8 mouse cellular contexts compared by ENCODE assay signal in the genomic region with DNA sequence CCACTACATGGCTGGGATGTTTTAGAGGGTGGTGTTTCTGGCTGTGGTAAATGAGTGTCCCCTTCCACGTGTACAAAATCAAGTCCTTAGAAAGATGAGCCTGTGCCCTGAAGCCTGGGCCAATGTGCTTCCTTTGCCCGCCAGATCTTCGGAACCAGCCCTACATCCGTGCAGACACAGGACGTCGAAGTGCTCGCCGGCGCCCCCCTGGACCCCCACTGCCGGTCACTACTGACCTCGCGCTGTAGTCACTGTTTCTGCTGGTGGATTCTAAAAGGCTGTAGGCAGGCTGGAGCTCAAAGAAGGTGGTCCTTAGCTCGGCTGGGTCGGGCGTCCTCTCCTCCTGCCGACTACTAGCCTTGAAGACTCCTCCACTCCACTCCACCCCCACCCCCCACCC. TPM values are rescaled to one million over a fixed set of nuclear protein-coding genes. Genes with fewer than 3 reads are reported as not detected.
DNase-seq lines count a peak whose midpoint lies in the region; ATAC-seq lines count a peak whose summit lies in the region.

No protein-coding gene starts in this region.

- no peaks in the 10 kb centered on the region for H3K36me3 ChIP-seq in liver, embryonic 11.5 days (ENCODE audit: control insufficient read depth, insufficient read depth, low read length)
- H3K36me3 ChIP-seq in liver, embryonic 12.5 days: no peaks in the 10 kb centered on the region
- H3K36me3 ChIP-seq in hindbrain, embryonic 15.5 days: 0 out of 2 replicates have a peak, but pooled peaks cover 2% of the 10 kb centered on the region
- 0 out of 2 replicates have a peak, but pooled peaks cover 5% of the 10 kb centered on the region for H3K36me3 ChIP-seq in neural tube, embryonic 13.5 days

- peaks cover 5% of the 10 kb centered on the region; the same call in 1 of the 2 replicates for H3K4me1 ChIP-seq in liver, embryonic 11.5 days (replicated peaks; ENCODE audit: control insufficient read depth, insufficient read depth, low read length)
- no peaks in the 10 kb centered on the region for H3K4me1 ChIP-seq in liver, embryonic 12.5 days
- H3K4me1 ChIP-seq in hindbrain, embryonic 15.5 days (replicated peaks): peaks cover 29% of the 10 kb centered on the region
- H3K4me1 ChIP-seq in neural tube, embryonic 13.5 days (replicated peaks): peaks cover 30% of the 10 kb centered on the region

- 36% methylated on average over 16 of the region's 16 CpGs for WGBS in liver, embryonic 11.5 days
- 55% methylated on average over 16 of the region's 16 CpGs for WGBS in liver, embryonic 12.5 days (ENCODE audit: insufficient replicate concordance)
- 8% methylated on average over 16 of the region's 16 CpGs for WGBS in hindbrain, embryonic 15.5 days
- 2% methylated on average over 16 of the region's 16 CpGs for WGBS in neural tube, embryonic 13.5 days

- no peak for ATAC-seq in liver, embryonic 11.5 days (replicated peaks; ENCODE audit: low FRiP score)
- no peak for ATAC-seq in liver, embryonic 12.5 days
- no peak for ATAC-seq in hindbrain, embryonic 15.5 days (ENCODE audit: low FRiP score, low read depth)
- ATAC-seq in neural tube, embryonic 13.5 days (ENCODE audit: low read depth): no peak

- peak; percentile 43 for DNase-seq in cerebellum, adult 11 months
- no peak for DNase-seq in cerebellum, adult 8-10 months
- DNase-seq in liver, embryonic 11.5 days (ENCODE audit: low spot score): no peak
- DNase-seq in frontal cortex, adult 2 months (ENCODE audit: extremely low spot score in 1 of 2, low spot score in 1 of 2): no peak
- DNase-seq in left cerebral cortex, adult 11 months (ENCODE audit: low spot score): no peak

- H3K9me3 ChIP-seq in liver, embryonic 11.5 days (ENCODE audit: control insufficient read depth, low read length): no peaks in the 10 kb centered on the region
- no peaks in the 10 kb centered on the region for H3K9me3 ChIP-seq in liver, embryonic 12.5 days (replicated peaks)
- H3K9me3 ChIP-seq in hindbrain, embryonic 15.5 days: no peaks in the 10 kb centered on the region
- H3K9me3 ChIP-seq in neural tube, embryonic 13.5 days: no peaks in the 10 kb centered on the region

- H3K4me3 ChIP-seq in liver, embryonic 11.5 days (ENCODE audit: low read depth, low read length): no peak overlapping the region
- H3K4me3 ChIP-seq in liver, embryonic 12.5 days: no peak overlapping the region
- peak overlapping the region; percentile 54 for H3K4me3 ChIP-seq in hindbrain, embryonic 15.5 days
- peak overlapping the region; percentile 47; the same call in 1 of the 2 replicates for H3K4me3 ChIP-seq in neural tube, embryonic 13.5 days

- peak overlapping the region; percentile 64; the same call in 1 of the 2 replicates for H3K4me2 ChIP-seq in liver, embryonic 11.5 days
- H3K4me2 ChIP-seq in liver, embryonic 12.5 days: no peak overlapping the region; the same call in 1 of the 2 replicates
- peak overlapping the region; percentile 99 for H3K4me2 ChIP-seq in hindbrain, embryonic 15.5 days
- peak overlapping the region; percentile 78 for H3K4me2 ChIP-seq in neural tube, embryonic 13.5 days

- H3K27me3 ChIP-seq in liver, embryonic 11.5 days (replicated peaks; ENCODE audit: control insufficient read depth, insufficient read depth, low read length): peaks cover 71% of the 10 kb centered on the region
- H3K27me3 ChIP-seq in liver, embryonic 12.5 days (replicated peaks): peaks cover 86% of the 10 kb centered on the region
- H3K27me3 ChIP-seq in hindbrain, embryonic 15.5 days: peaks cover 65% of the 10 kb centered on the region
- H3K27me3 ChIP-seq in neural tube, embryonic 13.5 days: peaks cover 88% of the 10 kb centered on the region

- no peak overlapping the region for H3K27ac ChIP-seq in liver, embryonic 11.5 days (ENCODE audit: low read depth, low read length)
- no peak overlapping the region for H3K27ac ChIP-seq in liver, embryonic 12.5 days
- no peak overlapping the region for H3K27ac ChIP-seq in hindbrain, embryonic 15.5 days (replicated peaks)
- no peak overlapping the region for H3K27ac ChIP-seq in neural tube, embryonic 13.5 days (replicated peaks)

- H3K9ac ChIP-seq in liver, embryonic 11.5 days (ENCODE audit: low read depth, low read length): no peak overlapping the region
- H3K9ac ChIP-seq in liver, embryonic 12.5 days: no peak overlapping the region
- no peak overlapping the region for H3K9ac ChIP-seq in hindbrain, embryonic 15.5 days
- H3K9ac ChIP-seq in neural tube, embryonic 13.5 days: 0 out of 2 replicates have a peak overlapping the region, but pooled peaks have one; percentile 34

RNA-seq across cellular contexts. Expression of a gene that starts 10.0 kb away (rescaled TPM):
- polyA plus RNA-seq in liver, embryonic 11.5 days (2014; fragmentation: Nextera tagmentation; extraction: Ambion mirVana): 0.15 TPM in 1 of 2 replicates, not detected in the other
- polyA plus RNA-seq in liver, embryonic 12.5 days (2016; fragmentation: Nextera tagmentation; extraction: Ambion mirVana): 0.11 TPM in 1 of 2 replicates, not detected in the other
- 2.3 and 2.6 TPM in 2 replicates for polyA plus RNA-seq in hindbrain, embryonic 15.5 days (2015; fragmentation: Nextera tagmentation; extraction: Ambion mirVana)
- 0.72 and 0.95 TPM in 2 replicates for polyA plus RNA-seq in neural tube, embryonic 13.5 days (2015; fragmentation: Nextera tagmentation; extraction: Ambion mirVana)
- polyA plus RNA-seq in frontal cortex, adult 2 months (2012; rRNA removed): 5.3 and 6.0 TPM in 2 replicates

RNA-seq across cellular contexts. Expression of a gene that starts 19.9 kb away (rescaled TPM):
- polyA plus RNA-seq in liver, embryonic 11.5 days (2014; fragmentation: Nextera tagmentation; extraction: Ambion mirVana): not detected in 2 replicates
- not detected in 2 replicates for polyA plus RNA-seq in liver, embryonic 12.5 days (2016; fragmentation: Nextera tagmentation; extraction: Ambion mirVana)
- 0.99 and 1.4 TPM in 2 replicates for polyA plus RNA-seq in hindbrain, embryonic 15.5 days (2015; fragmentation: Nextera tagmentation; extraction: Ambion mirVana)
- 0.17 and 0.28 TPM in 2 replicates for polyA plus RNA-seq in neural tube, embryonic 13.5 days (2015; fragmentation: Nextera tagmentation; extraction: Ambion mirVana)
- polyA plus RNA-seq in frontal cortex, adult 2 months (2012; rRNA removed): 1.4 and 1.5 TPM in 2 replicates

RNA-seq across cellular contexts. Expression of a gene that starts 27.4 kb away (rescaled TPM):
- 6.3 and 6.9 TPM in 2 replicates for polyA plus RNA-seq in liver, embryonic 11.5 days (2014; fragmentation: Nextera tagmentation; extraction: Ambion mirVana)
- 5.2 and 5.7 TPM in 2 replicates for polyA plus RNA-seq in liver, embryonic 12.5 days (2016; fragmentation: Nextera tagmentation; extraction: Ambion mirVana)
- 7.0 and 7.8 TPM in 2 replicates for polyA plus RNA-seq in hindbrain, embryonic 15.5 days (2015; fragmentation: Nextera tagmentation; extraction: Ambion mirVana)
- 3.0 and 4.2 TPM in 2 replicates for polyA plus RNA-seq in neural tube, embryonic 13.5 days (2015; fragmentation: Nextera tagmentation; extraction: Ambion mirVana)
- polyA plus RNA-seq in frontal cortex, adult 2 months (2012; rRNA removed): 76.2 and 85.2 TPM in 2 replicates

Comparison
In these comparisons a context has a peak if more than half of its experiments do, and no peak if none do; other contexts are left out.
1. H3K4me3 ChIP-seq: peak in hindbrain, embryonic 15.5 days (single experiment) and neural tube, embryonic 13.5 days (single experiment); none in liver, embryonic 11.5 days (single experiment) and liver, embryonic 12.5 days (single experiment).